Mouse (Mus musculus): ENCODE results near the gene Lcn2.

DNA sequence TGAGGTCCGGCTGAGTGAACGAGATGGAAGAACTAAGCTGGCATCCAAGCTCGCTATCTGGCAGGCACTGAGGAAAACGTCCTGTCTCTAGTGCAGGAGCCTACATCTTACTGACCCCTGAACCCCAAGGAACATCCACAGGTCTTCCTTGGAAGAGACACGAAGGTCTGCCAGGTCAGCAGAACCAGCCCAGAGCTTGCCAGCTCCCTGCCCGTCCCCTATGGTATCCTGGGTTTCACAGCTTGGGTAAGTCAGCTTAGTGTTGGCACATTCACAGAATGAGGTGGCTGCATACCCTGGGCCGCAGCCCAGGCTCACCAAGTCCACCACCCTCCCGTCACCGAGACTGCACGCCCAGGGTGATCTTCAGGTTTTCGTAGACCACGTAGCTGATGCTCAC is 27.7 kb upstream of the Lcn2 start:
- TF ChIP-seq CTCF (conservative IDR thresholded peaks at IDR 0.05; ENCODE audit: low read length) (no peak), NANOG (IDR thresholded peaks at IDR 0.05; ENCODE audit: borderline replicate concordance, low read length) (no peak), POU5F1 (IDR thresholded peaks at IDR 0.05; ENCODE audit: borderline replicate concordance, low read length) (no peak)
